Mouse (Mus musculus) heart, adult 2 months (tissue): Measurements from ENCODE around the gene Kcnk13.

Source experiments
- CTCF ChIP-seq: fragments of 200-600 bp; IDR thresholded peaks from 2 replicates; pipeline ENCODE4 v1.8.1; 2022; ENCODE audit warnings: antibody characterized with exemption, mild to moderate bottlenecking, moderate library complexity
- POLR2A ChIP-seq: fragments of 200-500 bp; IDR thresholded peaks from 2 replicates; pipeline ENCODE4 v1.6.1; 2011; ENCODE audit warnings: mild to moderate bottlenecking, low read depth, low read length, control low read depth; ENCODE audit not compliant: insufficient read depth

DNA sequence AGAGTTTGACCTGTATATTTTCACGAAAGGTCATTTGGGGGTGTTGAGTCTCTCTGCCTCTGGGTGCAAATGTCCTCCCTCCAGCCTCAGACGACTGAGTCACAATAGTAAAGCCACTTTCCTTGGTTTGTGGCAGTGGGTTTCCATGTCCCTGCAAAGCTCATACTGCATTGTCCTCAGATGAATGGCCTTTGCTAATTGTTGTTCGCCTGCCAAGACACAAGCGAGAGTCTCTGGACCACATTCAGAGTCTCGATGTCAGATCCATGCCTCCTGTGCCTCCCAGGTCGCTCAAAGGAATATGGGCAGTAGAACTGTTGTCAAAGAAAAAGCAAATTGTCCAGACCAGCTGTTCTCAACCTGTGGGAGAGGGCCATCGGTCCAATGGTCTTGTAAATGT lies 36.1 kb downstream of the Kcnk13 start:
- TF ChIP-seq CTCF (no peak), POLR2A (no peak)
